Mouse (Mus musculus) limb, embryonic 14.5 days (tissue): Measurements from ENCODE around the gene Hsf5. TPM values are rescaled to one million over a fixed set of nuclear protein-coding genes. Genes with fewer than 3 reads are reported as not detected.

ENCODE experiments used
- ATAC-seq: fragments of 200-750 bp; cut with Nextera tagmentation; 2 replicates; pipeline ENCODE4 v1.8.0; 2017; ENCODE audit warnings: low read depth, moderate number of reproducible peaks, moderate TSS enrichment; ENCODE audit not compliant: low FRiP score
- DNase-seq: peaks from one replicate; pipeline ENCODE4 v3.0.0-alpha.2; 2015; ENCODE audit warnings: low spot score
- H3K27ac ChIP-seq: fragments of 300-500 bp; sonication (generic); replicated peaks from 2 replicates; pipeline ENCODE4 v1.5.1; 2014; ENCODE audit warnings: low read depth, mild to moderate bottlenecking, low read length, moderate library complexity, mixed read lengths
- H3K27me3 ChIP-seq: fragments of 300-500 bp; sonication (generic); 2 replicates; pipeline ENCODE4 v1.6.1; 2014; ENCODE audit warnings: low read length, mixed read lengths; ENCODE audit not compliant: control insufficient read depth, insufficient read depth
- H3K36me3 ChIP-seq: fragments of 300-500 bp; sonication (generic); 2 replicates; pipeline ENCODE4 v1.6.1; 2014; ENCODE audit warnings: mild to moderate bottlenecking, low read length, moderate library complexity, mixed read lengths; ENCODE audit not compliant: control insufficient read depth, insufficient read depth
- H3K4me1 ChIP-seq: fragments of 300-500 bp; sonication (generic); 2 replicates; pipeline ENCODE4 v1.6.1; 2014; ENCODE audit warnings: antibody characterized with exemption, low read length, mixed read lengths; ENCODE audit not compliant: control insufficient read depth, insufficient read depth
- H3K4me2 ChIP-seq: fragments of 300-500 bp; sonication (generic); replicated peaks from 2 replicates; pipeline ENCODE4 v1.6.1; 2014; ENCODE audit warnings: low read depth, mild to moderate bottlenecking, low read length, moderate library complexity; ENCODE audit not compliant: severe bottlenecking
- H3K4me3 ChIP-seq: fragments of 300-500 bp; sonication (generic); replicated peaks from 2 replicates; pipeline ENCODE4 v1.5.1; 2014; ENCODE audit warnings: low read length
- H3K9ac ChIP-seq: fragments of 300-500 bp; sonication (generic); 2 replicates; pipeline ENCODE4 v1.6.1; 2014; ENCODE audit warnings: mild to moderate bottlenecking, low read depth, low read length, moderate library complexity; ENCODE audit not compliant: severe bottlenecking
- H3K9me3 ChIP-seq: fragments of 300-500 bp; sonication (generic); 2 replicates; pipeline ENCODE4 v1.6.1; 2016; ENCODE audit warnings: low read length; ENCODE audit not compliant: control insufficient read depth
- POLR2A ChIP-seq: fragments of 200-500 bp; IDR thresholded peaks from 2 replicates; pipeline ENCODE4 v1.8.0; 2012; ENCODE audit warnings: inconsistent platforms, mild to moderate bottlenecking, moderate library complexity, borderline replicate concordance; ENCODE audit not compliant: insufficient read depth, insufficient read length; ENCODE audit errors: extremely low read depth
- WGBS: fragments of 180-500 bp; shearing (Covaris S2); extraction: QIAGEN DNeasy Blood & Tissue Kit; methylation state at CpG from one replicate; pipeline ENCODE4 v1.1.7; 2014; 5-methylcytosine and 5-hydroxymethylcytosine counted together
- polyA plus RNA-seq, 2 experiments: library from polyadenylated mRNA; depleted of rRNA in 1 of 2; stranded (reverse) in 1 of 2; unstranded in 1 of 2; fragments of >200 nt; fragmentation: Nextera tagmentation in 1 of 2; extraction: Ambion mirVana in 1 of 2; gene quantifications; 2 replicates each; pipeline versions ENCODE4 v1.2.1 to v1.2.3; 2012 to 2014

Gene Hsf5
- polyA plus RNA-seq, 2 experiments = 0.15 to 0.25 TPM

GRCm38 (mm10) chr11:87580543-87581085, 36.4 kb upstream of the Hsf5 start:
- Histone ChIP-seq H3K4me2 (no peak overlapping the region), H3K27me3 (no peaks in the 10 kb centered on the region), H3K4me3 (no peak overlapping the region), H3K9ac (no peak overlapping the region), H3K27ac (no peak overlapping the region), H3K36me3 (no peaks in the 10 kb centered on the region), H3K9me3 (no peaks in the 10 kb centered on the region), H3K4me1 (peaks cover 6% of the 10 kb centered on the region)
- DNase-seq (no peak), ATAC-seq (no peak)
- 57% methylated on average over 10 of the region's 10 CpGs for WGBS
- TF ChIP-seq POLR2A = no peak

- no peaks in the 10 kb centered on the region for H3K36me3 ChIP-seq
- TF ChIP-seq POLR2A = no peak
- DNase-seq = no peak
- H3K4me3 ChIP-seq = no peak overlapping the region
- no peak overlapping the region for H3K9ac ChIP-seq
- H3K9me3 ChIP-seq = no peaks in the 10 kb centered on the region
- no peak for ATAC-seq
- no peak overlapping the region for H3K4me2 ChIP-seq
- no peak overlapping the region for H3K27ac ChIP-seq
- WGBS = 80% methylated on average over 12 of the region's 12 CpGs
- peaks cover 6% of the 10 kb centered on the region for H3K4me1 ChIP-seq
- H3K27me3 ChIP-seq = no peaks in the 10 kb centered on the region
These were observed 35.7 kb upstream of the Hsf5 start for GRCm38 (mm10) chr11:87581161-87581865.

- Histone ChIP-seq H3K4me2 (no peak overlapping the region), H3K27ac (no peak overlapping the region), H3K9ac (no peak overlapping the region), H3K4me1 (peaks cover 6% of the 10 kb centered on the region), H3K9me3 (no peaks in the 10 kb centered on the region), H3K4me3 (no peak overlapping the region), H3K27me3 (no peaks in the 10 kb centered on the region), H3K36me3 (no peaks in the 10 kb centered on the region)
- ATAC-seq (no peak), DNase-seq (no peak)
- 78% methylated on average over 8 of the region's 8 CpGs for WGBS
- TF ChIP-seq POLR2A = no peak
These were observed 34.8 kb upstream of the Hsf5 start for GRCm38 (mm10) chr11:87581933-87582710.

- WGBS = 74% methylated on average over 6 of the region's 6 CpGs
- no peaks in the 10 kb centered on the region for H3K4me1 ChIP-seq
- H3K9ac ChIP-seq = no peak overlapping the region
- H3K4me3 ChIP-seq = no peak overlapping the region
- H3K27ac ChIP-seq = no peak overlapping the region
- H3K27me3 ChIP-seq = no peaks in the 10 kb centered on the region
- no peak overlapping the region for H3K4me2 ChIP-seq
- no peak for TF ChIP-seq POLR2A
- H3K9me3 ChIP-seq = no peaks in the 10 kb centered on the region
- ATAC-seq (no peak), DNase-seq (no peak)
- H3K36me3 ChIP-seq = no peaks in the 10 kb centered on the region
These were observed 33.5 kb upstream of the Hsf5 start for GRCm38 (mm10) chr11:87583291-87584034.

- no peaks in the 10 kb centered on the region for H3K9me3 ChIP-seq
- no peaks in the 10 kb centered on the region for H3K36me3 ChIP-seq
- WGBS = 78% methylated on average over 10 of the region's 10 CpGs
- H3K4me2 ChIP-seq = no peak overlapping the region
- H3K9ac ChIP-seq = no peak overlapping the region
- H3K4me3 ChIP-seq = no peak overlapping the region
- DNase-seq (no peak), ATAC-seq (no peak)
- TF ChIP-seq POLR2A = no peak
- H3K27ac ChIP-seq = no peak overlapping the region
- H3K27me3 ChIP-seq = no peaks in the 10 kb centered on the region
- H3K4me1 ChIP-seq = no peaks in the 10 kb centered on the region
These were observed 32.1 kb upstream of the Hsf5 start for GRCm38 (mm10) chr11:87584711-87585505.
